Mouse (Mus musculus) ovary, adult 10 weeks (tissue): Measurements from ENCODE around the gene A930033H14Rik. TPM values are rescaled to one million over a fixed set of nuclear protein-coding genes. Genes with fewer than 3 reads are reported as not detected.

Experiments used
- polyA plus RNA-seq: library from polyadenylated mRNA; stranded (reverse); fragments of 350-450 nt; fragmentation: Illumina TruSeq; extraction: RNeasy Lipid Tissue Mini Kit (QIAGEN cat#74804); gene quantifications from one replicate; pipeline ENCODE4 v1.2.3, GENCODE M21; 2014

A930033H14Rik gene
- polyA plus RNA-seq, result 4.6 TPM

DNA sequence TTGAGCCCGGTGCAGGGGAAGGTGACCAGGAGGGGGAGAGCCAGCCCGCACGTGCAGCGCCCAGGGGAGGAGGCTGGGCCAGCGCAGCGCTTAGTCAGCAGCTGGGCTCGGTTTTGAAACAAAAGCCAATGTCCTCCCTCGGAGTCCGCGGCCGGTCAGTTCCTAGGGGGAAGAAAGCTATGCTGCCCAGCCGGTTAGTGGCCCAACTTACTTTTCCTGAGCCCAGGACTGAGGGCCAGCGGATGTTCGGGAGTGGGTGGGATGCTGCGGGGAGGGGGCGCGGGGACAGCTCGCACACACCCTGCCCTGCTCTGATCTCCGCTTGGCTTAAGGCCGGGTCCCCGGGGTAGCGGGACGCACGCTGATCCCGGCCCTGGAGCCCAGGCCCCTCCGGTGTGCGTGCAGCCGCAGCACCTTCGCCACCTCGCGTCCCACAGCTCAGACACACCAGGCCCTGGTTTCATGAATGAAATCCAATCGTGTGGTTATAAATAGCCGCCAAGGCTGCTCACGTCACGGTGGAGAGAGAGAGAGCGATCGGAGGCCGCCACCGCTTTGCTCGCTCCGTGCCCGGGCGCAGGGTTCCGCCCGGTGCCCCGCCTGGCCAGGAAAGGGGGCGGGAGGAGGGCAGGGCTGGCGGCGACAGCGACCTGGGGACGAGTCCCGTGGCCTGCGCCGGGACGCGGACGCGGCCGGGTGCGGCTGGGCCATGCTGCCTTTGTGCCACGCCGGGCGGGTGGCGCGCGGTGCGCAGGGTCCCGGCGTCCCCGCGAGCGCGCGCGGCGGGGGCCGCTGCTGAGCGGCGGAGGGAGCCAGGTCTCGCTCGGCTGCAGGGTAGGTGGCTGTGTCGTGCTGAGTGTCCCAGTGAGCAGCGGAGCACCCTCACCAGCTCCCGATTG is at the start of gene A930033H14Rik:
Gene A930033H14Rik, minus strand, starts transcription at position 557 of the 899 bp plus-strand sequence.

Other genes starting within 250 kb of the A930033H14Rik start
- gene Rhobtb1, start 61.7 kb downstream of the A930033H14Rik start, polyA plus RNA-seq, result 34.2 TPM
- 143 TPM for gene Cdk1, start 139.8 kb upstream of the A930033H14Rik start, polyA plus RNA-seq
- 57.3 TPM for gene Ank3, start 185.7 kb upstream of the A930033H14Rik start, polyA plus RNA-seq